10 mouse cellular contexts compared by ENCODE assay signal in genomic region chr2:31025458-31025857, GRCm38 (mm10). TPM values are rescaled to one million over a fixed set of nuclear protein-coding genes. Genes with fewer than 3 reads are reported as not detected.
DNase-seq lines count a peak whose midpoint lies in the region; ATAC-seq and TF ChIP-seq lines count a peak whose summit lies in the region.
"Had no signal": no experiment of that assay in that cellular context is flagged by ENCODE, and none has a peak within 500 bp of the region (broad histone marks: within the 10 kb centered on the region; RNA-seq: fewer than 3 reads in every experiment).

No protein-coding gene starts in this region.

- H3K4me3 ChIP-seq in liver, adult 2 months (ENCODE audit: insufficient read depth, low read depth, low read length): no peak overlapping the region
- no peak overlapping the region for H3K4me3 ChIP-seq in liver, postnatal 0 days (ENCODE audit: low read depth, low read length)
- no peak overlapping the region for H3K4me3 ChIP-seq in kidney, adult 2 months (ENCODE audit: insufficient read depth, low read depth, low read length)
- no peak overlapping the region for H3K4me3 ChIP-seq in myocyte
- H3K4me3 ChIP-seq: limb, embryonic 15.5 days had no signal

- no peak overlapping the region for H3K4me2 ChIP-seq in liver, postnatal 0 days (ENCODE audit: low read depth, low read length)
- H3K4me2 ChIP-seq in myocyte (ENCODE audit: low read depth): no peak overlapping the region
- H3K4me2 ChIP-seq: limb, embryonic 15.5 days had no signal

- H3K27me3 ChIP-seq in liver, adult 2 months (ENCODE audit: control insufficient read depth, insufficient read depth, low read length): no peaks in the 10 kb centered on the region
- no peaks in the 10 kb centered on the region for H3K27me3 ChIP-seq in liver, postnatal 0 days (ENCODE audit: insufficient read depth, low read length)
- H3K27me3 ChIP-seq in kidney, adult 2 months (replicated peaks; ENCODE audit: control insufficient read depth, insufficient read depth, low read length): no peaks in the 10 kb centered on the region
- H3K27me3 ChIP-seq in myocyte (ENCODE audit: control insufficient read depth, insufficient read depth, insufficient read length): no peaks in the 10 kb centered on the region
- H3K27me3 ChIP-seq: limb, embryonic 15.5 days had no signal

- WGBS in liver, adult 2 months: 72% methylated on average over 3 of the region's 3 CpGs
- 67% methylated on average over 3 of the region's 3 CpGs for WGBS in liver, postnatal 0 days (ENCODE audit: insufficient replicate concordance)
- 34% methylated on average over 3 of the region's 3 CpGs for WGBS in kidney, adult 2 months

- no peak overlapping the region for H3K9ac ChIP-seq in liver, adult 2 months (ENCODE audit: low read depth, low read length)
- H3K9ac ChIP-seq in liver, postnatal 0 days (replicated peaks): no peak overlapping the region
- H3K9ac ChIP-seq: limb, embryonic 15.5 days had no signal

- ATAC-seq in liver, postnatal 0 days: no peak
- 0 out of 2 replicates have a peak, but pooled peaks have one; percentile 20 for ATAC-seq in common myeloid progenitor, adult 5-6 weeks (replicated peaks; ENCODE audit: low read depth, poor library complexity, severe bottlenecking)

- TF ChIP-seq EP300 in liver, postnatal 0 days (IDR thresholded peaks at IDR 0.05; ENCODE audit: low read depth): no peak

- H3K36me3 ChIP-seq in liver, adult 2 months (ENCODE audit: control insufficient read depth, insufficient read depth, low read length): peaks cover 2% of the 10 kb centered on the region; the same call in 1 of the 2 replicates
- H3K36me3 ChIP-seq in liver, postnatal 0 days (replicated peaks; ENCODE audit: insufficient read depth, low read length): peaks cover 12% of the 10 kb centered on the region
- H3K36me3 ChIP-seq in kidney, adult 2 months (ENCODE audit: control insufficient read depth, insufficient read depth, low read length): no peaks in the 10 kb centered on the region; the same call in 1 of the 2 replicates
- peaks cover 4% of the 10 kb centered on the region for H3K36me3 ChIP-seq in myocyte (ENCODE audit: control insufficient read depth, insufficient read depth)

- no peak overlapping the region for H3K27ac ChIP-seq in liver, adult 2 months (replicated peaks; ENCODE audit: insufficient read depth, low read depth, low read length)
- H3K27ac ChIP-seq in liver, postnatal 0 days (ENCODE audit: low read depth): no peak overlapping the region
- peak overlapping the region; percentile 15 for H3K27ac ChIP-seq in kidney, adult 2 months (ENCODE audit: insufficient read depth, low read depth, low read length)
- H3K27ac ChIP-seq: limb, embryonic 15.5 days had no signal

- H3K9me3 ChIP-seq in liver, postnatal 0 days (ENCODE audit: low read length): no peaks in the 10 kb centered on the region
- H3K9me3 ChIP-seq: limb, embryonic 15.5 days had no signal

- no peak overlapping the region for H3ac ChIP-seq in myocyte (ENCODE audit: control insufficient read depth, insufficient read length)

- TF ChIP-seq POLR2A in liver, adult 2 months (IDR thresholded peaks at IDR 0.05; ENCODE audit: extremely low read depth, insufficient read depth, low read length): no peak
- TF ChIP-seq POLR2A in kidney, adult 2 months (IDR thresholded peaks at IDR 0.05; ENCODE audit: low read depth, low read length): no peak
- peak; percentile 5 for TF ChIP-seq POLR2A in myocyte (IDR thresholded peaks at IDR 0.05; ENCODE audit: insufficient read length, low read depth)

- H3K79me2 ChIP-seq in liver, adult 2 months (ENCODE audit: control insufficient read depth, insufficient read depth, low read length): no peaks in the 10 kb centered on the region
- no peaks in the 10 kb centered on the region for H3K79me2 ChIP-seq in myocyte (ENCODE audit: control insufficient read depth, insufficient read depth)

- TF ChIP-seq CTCF in liver, adult 2 months (IDR thresholded peaks at IDR 0.05; ENCODE audit: low read depth, low read length): no peak
- TF ChIP-seq CTCF in liver, postnatal 0 days (IDR thresholded peaks at IDR 0.05; ENCODE audit: low read depth): no peak
- TF ChIP-seq CTCF in kidney, adult 2 months (conservative IDR thresholded peaks at IDR 0.05; ENCODE audit: insufficient read depth, insufficient read length, low read depth, low read length): no peak

- peak; percentile 5 for DNase-seq in liver, adult 2 months (ENCODE audit: extremely low read depth, low read depth, low spot score)
- DNase-seq in liver, postnatal 0 days: no peak
- peak; percentile 75 for DNase-seq in kidney, adult 2 months
- no peak for DNase-seq in ovary, adult 18-20 months (ENCODE audit: low spot score)
- DNase-seq in adrenal gland, adult 8-10 months: no peak
- DNase-seq: embryo, embryonic 11 days; spleen, adult 18-20 months had no signal

- no peaks in the 10 kb centered on the region for H3K4me1 ChIP-seq in liver, adult 2 months (ENCODE audit: control insufficient read depth, insufficient read depth, low read length)
- H3K4me1 ChIP-seq in liver, postnatal 0 days (ENCODE audit: insufficient read depth): no peaks in the 10 kb centered on the region
- peaks cover 12% of the 10 kb centered on the region; the same call in 1 of the 2 replicates for H3K4me1 ChIP-seq in kidney, adult 2 months (ENCODE audit: control insufficient read depth, insufficient read depth, low read length)
- H3K4me1 ChIP-seq: limb, embryonic 15.5 days had no signal

TF ChIP-seq in myocyte, 11 proteins besides CTCF, POLR2A, EP300 and RAD21:
- TF ChIP-seq REST (IDR thresholded peaks at IDR 0.05; ENCODE audit: insufficient read depth, insufficient read length) (no peak), MYOG (IDR thresholded peaks at IDR 0.05; ENCODE audit: control insufficient read depth in 1 of 3, insufficient read depth in 1 of 3, insufficient read length in 2 of 3, low read depth in 2 of 3) (no peak), MYOD1 (IDR thresholded peaks at IDR 0.05; ENCODE audit: control insufficient read depth in 1 of 3, insufficient read length in 2 of 3, low read depth in 2 of 3) (no peak), E2F4 (IDR thresholded peaks at IDR 0.05; ENCODE audit: insufficient read depth) (no peak), TCF3 (IDR thresholded peaks at IDR 0.05; ENCODE audit: insufficient read length, low read depth) (no peak), MAX (IDR thresholded peaks at IDR 0.05; ENCODE audit: low read depth) (no peak), SRF (IDR thresholded peaks at IDR 0.05; ENCODE audit: control insufficient read depth, insufficient read length, low read depth) (no peak), USF1 (IDR thresholded peaks at IDR 0.05; ENCODE audit: low read depth) (no peak), POLR2AphosphoS2 (IDR thresholded peaks at IDR 0.05; ENCODE audit: insufficient read length, low read depth) (no peak), CEBPB (IDR thresholded peaks at IDR 0.05; ENCODE audit: insufficient read depth, poor library complexity, severe bottlenecking) (no peak), TCF12 (IDR thresholded peaks at IDR 0.05; ENCODE audit: insufficient read depth, poor library complexity, severe bottlenecking) (no peak)

RNA-seq across cellular contexts. Expression of gene Usp20, which starts 43.4 kb away (rescaled TPM):
- 3.0 and 3.3 TPM in 2 replicates for total RNA-seq in liver, adult 2 months (2014; rRNA removed)
- 5.7 and 6.0 TPM in 2 replicates for polyA plus RNA-seq in liver, adult 2 months (2012; rRNA removed)
- 2.7 and 3.5 TPM in 2 replicates for polyA plus RNA-seq in liver, postnatal 0 days (2015; fragmentation: Nextera tagmentation; extraction: Ambion mirVana)
- total RNA-seq in common myeloid progenitor, adult 5-6 weeks (2017): 2.2 and 5.7 TPM in 2 replicates
- 40.0 and 43.9 TPM in 2 replicates for polyA plus RNA-seq in kidney, adult 2 months (2012; rRNA removed)
- polyA plus RNA-seq in myocyte (2012; fragmentation: generic; extraction: Trizol): 38.5 TPM
- total RNA-seq in adrenal gland, adult 8-10 months (2022): 10 to 100 TPM; 32.6 to 45.6 (median 42.3) TPM

RNA-seq across cellular contexts. Expression of gene BC005624, which starts 43.5 kb away (rescaled TPM):
- total RNA-seq in liver, adult 2 months (2014; rRNA removed): 13.5 and 16.6 TPM in 2 replicates
- polyA plus RNA-seq in liver, adult 2 months (2012; rRNA removed): 11.7 and 12.0 TPM in 2 replicates
- polyA plus RNA-seq in liver, postnatal 0 days (2015; fragmentation: Nextera tagmentation; extraction: Ambion mirVana): 18.9 and 19.6 TPM in 2 replicates
- 69.7 and 74.5 TPM in 2 replicates for total RNA-seq in common myeloid progenitor, adult 5-6 weeks (2017)
- 21.6 and 27.3 TPM in 2 replicates for polyA plus RNA-seq in kidney, adult 2 months (2012; rRNA removed)
- polyA plus RNA-seq in myocyte (2012; fragmentation: generic; extraction: Trizol): 27.9 TPM
- 10 to 100 TPM; 47.0 to 55.8 (median 53.3) TPM for total RNA-seq in adrenal gland, adult 8-10 months (2022)

RNA-seq across cellular contexts. Expression of gene Tor1a, which starts 57.7 kb away (rescaled TPM):
- 62.2 and 76.6 TPM in 2 replicates for total RNA-seq in liver, adult 2 months (2014; rRNA removed)
- 54.2 and 57.9 TPM in 2 replicates for polyA plus RNA-seq in liver, adult 2 months (2012; rRNA removed)
- 82.9 and 95.5 TPM in 2 replicates for polyA plus RNA-seq in liver, postnatal 0 days (2015; fragmentation: Nextera tagmentation; extraction: Ambion mirVana)
- 43.6 and 52.2 TPM in 2 replicates for total RNA-seq in common myeloid progenitor, adult 5-6 weeks (2017)
- 40.8 and 45.0 TPM in 2 replicates for polyA plus RNA-seq in kidney, adult 2 months (2012; rRNA removed)
- 42.7 TPM for polyA plus RNA-seq in myocyte (2012; fragmentation: generic; extraction: Trizol)
- 10 to 100 TPM; 32.6 to 42.3 (median 37.4) TPM for total RNA-seq in adrenal gland, adult 8-10 months (2022)

Comparison
In these comparisons a context has a peak if more than half of its experiments do, and no peak if none do; other contexts are left out.
1. DNase-seq: peak in liver, adult 2 months (single experiment) and kidney, adult 2 months (single experiment); none in liver, postnatal 0 days (single experiment), ovary, adult 18-20 months (single experiment) and adrenal gland, adult 8-10 months (single experiment).